Mouse (Mus musculus): ENCODE measurements around the gene Chrnb2. TPM values are rescaled to one million over a fixed set of nuclear protein-coding genes. Genes with fewer than 3 reads are reported as not detected.

The Chrnb2 gene
- total RNA-seq, 1 experiment from 2014 or later, result 1.6 TPM

GRCm38 (mm10) chr3:89781640-89782039 is 17.2 kb upstream of the Chrnb2 start:
- ATAC-seq (replicated peaks; ENCODE audit: low read depth, poor library complexity, severe bottlenecking), result no peak

- ATAC-seq (replicated peaks; ENCODE audit: low read depth, poor library complexity, severe bottlenecking), result no peak
Measured at GRCm38 (mm10) chr3:89780102-89780501, 15.7 kb upstream of the Chrnb2 start.

GRCm38 (mm10) chr3:89776001-89776400 is 11.6 kb upstream of the Chrnb2 start:
- ATAC-seq (replicated peaks; ENCODE audit: low read depth, poor library complexity, severe bottlenecking), result no peak

- peak; percentile 20 for ATAC-seq (replicated peaks; ENCODE audit: low read depth, poor library complexity, severe bottlenecking)
Measured at GRCm38 (mm10) chr3:89774236-89774960, 10.0 kb upstream of the Chrnb2 start.

- ATAC-seq (replicated peaks; ENCODE audit: low read depth, poor library complexity, severe bottlenecking), result no peak
Measured at GRCm38 (mm10) chr3:89773740-89774211, 9.3 kb upstream of the Chrnb2 start.

GRCm38 (mm10) chr3:89772968-89773709 is 8.7 kb upstream of the Chrnb2 start, which contains the start of gene Ube2q1:
Gene Ube2q1, plus strand, starts transcription at chr3:89773616.
- ATAC-seq (replicated peaks; ENCODE audit: low read depth, poor library complexity, severe bottlenecking), result peak; percentile 90

- peak; percentile 75 for ATAC-seq (replicated peaks; ENCODE audit: low read depth, poor library complexity, severe bottlenecking)
Measured at GRCm38 (mm10) chr3:89772588-89772967, 8.1 kb upstream of the Chrnb2 start.

GRCm38 (mm10) chr3:89770425-89771002 is 6.1 kb upstream of the Chrnb2 start:
- ATAC-seq (replicated peaks; ENCODE audit: low read depth, poor library complexity, severe bottlenecking), result no peak

GRCm38 (mm10) chr3:89769584-89769983 is 5.2 kb upstream of the Chrnb2 start:
- ATAC-seq (replicated peaks; ENCODE audit: low read depth, poor library complexity, severe bottlenecking), result no peak

- ATAC-seq (replicated peaks; ENCODE audit: low read depth, poor library complexity, severe bottlenecking), result no peak
Measured at GRCm38 (mm10) chr3:89759786-89760185, 4.6 kb downstream of the Chrnb2 start.

GRCm38 (mm10) chr3:89757851-89758250 is 6.6 kb downstream of the Chrnb2 start:
- no peak for ATAC-seq (replicated peaks; ENCODE audit: low read depth, poor library complexity, severe bottlenecking)

- ATAC-seq (replicated peaks; ENCODE audit: low read depth, poor library complexity, severe bottlenecking), result no peak
Measured at GRCm38 (mm10) chr3:89755283-89755682, 9.1 kb downstream of the Chrnb2 start.

- peak; percentile 30; the same call in 1 of the 2 replicates for ATAC-seq (replicated peaks; ENCODE audit: low read depth, poor library complexity, severe bottlenecking)
Measured at GRCm38 (mm10) chr3:89752307-89752706, 12.1 kb downstream of the Chrnb2 start.

- ATAC-seq (replicated peaks; ENCODE audit: low read depth, poor library complexity, severe bottlenecking), result no peak
Measured at GRCm38 (mm10) chr3:89738509-89738908, 25.9 kb downstream of the Chrnb2 start.

GRCm38 (mm10) chr3:89732091-89732490 is 32.3 kb downstream of the Chrnb2 start:
- ATAC-seq (replicated peaks; ENCODE audit: low read depth, poor library complexity, severe bottlenecking), result no peak

GRCm38 (mm10) chr3:89730350-89731331 is 33.8 kb downstream of the Chrnb2 start:
- ATAC-seq (replicated peaks; ENCODE audit: low read depth, poor library complexity, severe bottlenecking), result peak; percentile 93

- no peak for ATAC-seq (replicated peaks; ENCODE audit: low read depth, poor library complexity, severe bottlenecking)
Measured at GRCm38 (mm10) chr3:89728848-89729247, 35.6 kb downstream of the Chrnb2 start.

GRCm38 (mm10) chr3:89727028-89727427 is 37.4 kb downstream of the Chrnb2 start:
- peak; percentile 78 for ATAC-seq (replicated peaks; ENCODE audit: low read depth, poor library complexity, severe bottlenecking)

GRCm38 (mm10) chr3:89723400-89724084 is 40.9 kb downstream of the Chrnb2 start:
- ATAC-seq (replicated peaks; ENCODE audit: low read depth, poor library complexity, severe bottlenecking), result no peak
